Mouse (Mus musculus): ENCODE measurements around the gene Gm49395. TPM values are rescaled to one million over a fixed set of nuclear protein-coding genes. Genes with fewer than 3 reads are reported as not detected.

The Gm49395 gene
- polyA plus RNA-seq (2011; ENCODE audit: insufficient read depth, insufficient read length, low replicate concordance, missing spikeins) = 15.0 TPM in 1 of 2 replicates, not detected in the other

GRCm38 (mm10) chr13:115101355-115102191 is at the start of gene Gm49395, which contains the start of gene Itga1:
Gene Gm49395 (minus strand): TSS chr13:115101921.
Gene Itga1 (minus strand): TSS chr13:115101964.
- Histone ChIP-seq H3K27ac (ENCODE audit: control insufficient read depth, insufficient read depth, low read depth, low read length, poor library complexity) (peak within 1 kb of the TSS; percentile 42), H3K4me3 (replicated peaks; ENCODE audit: control insufficient read depth, low read depth, low read length) (peak within 1 kb of the TSS; percentile 63), H3K4me1 (ENCODE audit: control insufficient read depth, insufficient read depth, low read length) (no peaks in the 10 kb centered on the region; the same call in none of the 2 replicates)
- TF ChIP-seq POLR2A (IDR thresholded peaks at IDR 0.05; ENCODE audit: borderline replicate concordance, control insufficient read depth, low read depth, low read length) (peak; percentile 8; the same call in 1 of the 2 replicates), CTCF (IDR thresholded peaks at IDR 0.05; ENCODE audit: control insufficient read depth, insufficient read depth, low read length) (no peak)
- WGBS = 1% methylated on average over 39 of the region's 39 CpGs

- Histone ChIP-seq H3K27ac (ENCODE audit: control insufficient read depth, insufficient read depth, low read depth, low read length, poor library complexity) (no peak overlapping the region), H3K4me3 (replicated peaks; ENCODE audit: control insufficient read depth, low read depth, low read length) (no peak overlapping the region), H3K4me1 (ENCODE audit: control insufficient read depth, insufficient read depth, low read length) (no peaks in the 10 kb centered on the region)
- TF ChIP-seq POLR2A (IDR thresholded peaks at IDR 0.05; ENCODE audit: borderline replicate concordance, control insufficient read depth, low read depth, low read length) (no peak), CTCF (IDR thresholded peaks at IDR 0.05; ENCODE audit: control insufficient read depth, insufficient read depth, low read length) (no peak)
- 11% methylated on average over 1 of the region's 1 CpGs for WGBS
These were observed 48.9 kb upstream of the Gm49395 start for GRCm38 (mm10) chr13:115150602-115151001.

- WGBS = 56% methylated on average over 6 of the region's 6 CpGs
- H3K4me1 ChIP-seq (ENCODE audit: control insufficient read depth, insufficient read depth, low read length) = no peaks in the 10 kb centered on the region
- H3K27ac ChIP-seq (ENCODE audit: control insufficient read depth, insufficient read depth, low read depth, low read length, poor library complexity) = no peak overlapping the region
- TF ChIP-seq CTCF (IDR thresholded peaks at IDR 0.05; ENCODE audit: control insufficient read depth, insufficient read depth, low read length) (no peak), POLR2A (IDR thresholded peaks at IDR 0.05; ENCODE audit: borderline replicate concordance, control insufficient read depth, low read depth, low read length) (no peak)
- H3K4me3 ChIP-seq (replicated peaks; ENCODE audit: control insufficient read depth, low read depth, low read length) = no peak overlapping the region
These were observed 48.1 kb upstream of the Gm49395 start for GRCm38 (mm10) chr13:115149849-115150248.

GRCm38 (mm10) chr13:115143575-115143974 is 41.9 kb upstream of the Gm49395 start:
- H3K27ac ChIP-seq (ENCODE audit: control insufficient read depth, insufficient read depth, low read depth, low read length, poor library complexity) = no peak overlapping the region
- 81% methylated on average over 2 of the region's 2 CpGs for WGBS

GRCm38 (mm10) chr13:115142066-115142465 is 40.3 kb upstream of the Gm49395 start:
- no peak for TF ChIP-seq CTCF (IDR thresholded peaks at IDR 0.05; ENCODE audit: control insufficient read depth, insufficient read depth, low read length)
- TF ChIP-seq POLR2A (IDR thresholded peaks at IDR 0.05; ENCODE audit: borderline replicate concordance, control insufficient read depth, low read depth, low read length) = no peak
- WGBS = 62% methylated on average over 3 of the region's 3 CpGs
- Histone ChIP-seq H3K27ac (ENCODE audit: control insufficient read depth, insufficient read depth, low read depth, low read length, poor library complexity) (no peak overlapping the region), H3K4me1 (ENCODE audit: control insufficient read depth, insufficient read depth, low read length) (no peaks in the 10 kb centered on the region), H3K4me3 (replicated peaks; ENCODE audit: control insufficient read depth, low read depth, low read length) (no peak overlapping the region)

More at GRCm38 (mm10) chr13:115143575-115143974, 41.9 kb upstream of the Gm49395 start:
- TF ChIP-seq CTCF (IDR thresholded peaks at IDR 0.05; ENCODE audit: control insufficient read depth, insufficient read depth, low read length) (no peak), POLR2A (IDR thresholded peaks at IDR 0.05; ENCODE audit: borderline replicate concordance, control insufficient read depth, low read depth, low read length) (no peak)
- H3K4me3 ChIP-seq (replicated peaks; ENCODE audit: control insufficient read depth, low read depth, low read length) = no peak overlapping the region
- H3K4me1 ChIP-seq (ENCODE audit: control insufficient read depth, insufficient read depth, low read length) = no peaks in the 10 kb centered on the region

GRCm38 (mm10) chr13:115138513-115138912 is 36.8 kb upstream of the Gm49395 start:
- WGBS = 81% methylated on average over 7 of the region's 7 CpGs
- Histone ChIP-seq H3K27ac (ENCODE audit: control insufficient read depth, insufficient read depth, low read depth, low read length, poor library complexity) (no peak overlapping the region), H3K4me3 (replicated peaks; ENCODE audit: control insufficient read depth, low read depth, low read length) (no peak overlapping the region), H3K4me1 (ENCODE audit: control insufficient read depth, insufficient read depth, low read length) (no peaks in the 10 kb centered on the region; the same call in 1 of the 2 replicates)
- no peak for TF ChIP-seq POLR2A (IDR thresholded peaks at IDR 0.05; ENCODE audit: borderline replicate concordance, control insufficient read depth, low read depth, low read length)
- no peak for TF ChIP-seq CTCF (IDR thresholded peaks at IDR 0.05; ENCODE audit: control insufficient read depth, insufficient read depth, low read length)

- Histone ChIP-seq H3K4me3 (replicated peaks; ENCODE audit: control insufficient read depth, low read depth, low read length) (no peak overlapping the region), H3K27ac (ENCODE audit: control insufficient read depth, insufficient read depth, low read depth, low read length, poor library complexity) (no peak overlapping the region), H3K4me1 (ENCODE audit: control insufficient read depth, insufficient read depth, low read length) (no peaks in the 10 kb centered on the region; the same call in 1 of the 2 replicates)
- TF ChIP-seq CTCF (IDR thresholded peaks at IDR 0.05; ENCODE audit: control insufficient read depth, insufficient read depth, low read length) (no peak), POLR2A (IDR thresholded peaks at IDR 0.05; ENCODE audit: borderline replicate concordance, control insufficient read depth, low read depth, low read length) (no peak)
- WGBS = 49% methylated on average over 3 of the region's 3 CpGs
These were observed 35.0 kb upstream of the Gm49395 start for GRCm38 (mm10) chr13:115136761-115137160.

- TF ChIP-seq CTCF (IDR thresholded peaks at IDR 0.05; ENCODE audit: control insufficient read depth, insufficient read depth, low read length) (no peak), POLR2A (IDR thresholded peaks at IDR 0.05; ENCODE audit: borderline replicate concordance, control insufficient read depth, low read depth, low read length) (no peak)
- Histone ChIP-seq H3K4me3 (replicated peaks; ENCODE audit: control insufficient read depth, low read depth, low read length) (no peak overlapping the region), H3K27ac (ENCODE audit: control insufficient read depth, insufficient read depth, low read depth, low read length, poor library complexity) (no peak overlapping the region), H3K4me1 (ENCODE audit: control insufficient read depth, insufficient read depth, low read length) (no peaks in the 10 kb centered on the region; the same call in 1 of the 2 replicates)
- 60% methylated on average over 5 of the region's 5 CpGs for WGBS
These were observed 30.7 kb upstream of the Gm49395 start for GRCm38 (mm10) chr13:115132435-115132834.
